Mouse (Mus musculus): ENCODE data around the gene Csmd2. TPM values are rescaled to one million over a fixed set of nuclear protein-coding genes. Genes with fewer than 3 reads are reported as not detected.

The Csmd2 gene
- polyA plus RNA-seq, 1 experiment from 2014 or later = 0.19 TPM

DNA sequence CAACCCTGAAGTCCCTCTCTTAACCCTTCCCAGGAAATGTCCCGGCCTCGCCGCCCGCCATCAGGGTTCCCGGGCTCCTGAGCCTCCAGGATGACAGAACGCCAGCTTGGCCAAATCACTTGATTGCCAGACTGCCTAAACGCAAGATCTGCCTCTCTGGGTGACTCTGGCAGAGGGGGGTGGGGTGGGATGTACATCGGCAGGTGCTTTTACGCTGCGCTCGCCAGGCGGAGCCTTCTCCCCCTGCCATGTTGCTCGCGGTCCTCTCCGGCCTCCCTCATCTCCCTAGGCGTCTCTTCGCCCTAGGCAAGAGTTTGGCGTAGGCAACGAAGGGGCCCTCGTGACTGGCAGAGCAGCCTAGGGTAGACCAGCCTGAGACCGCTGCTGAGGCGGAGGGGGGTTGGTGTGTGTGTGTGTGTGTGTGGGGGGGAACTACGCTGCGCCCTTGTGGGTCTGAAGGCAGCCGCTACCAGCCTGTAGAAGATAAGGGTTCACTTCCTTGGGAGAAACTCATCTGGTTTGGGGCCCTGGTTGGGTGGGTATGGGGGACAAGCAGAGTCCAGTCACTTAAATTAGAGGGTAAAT is 1.1 kb upstream of the Csmd2 start:
- no peak overlapping the region for H3K4me3 ChIP-seq (replicated peaks)
- no peak for ATAC-seq (ENCODE audit: insufficient number of reproducible peaks, low FRiP score, low TSS enrichment, low read depth)
- no peak overlapping the region for H3K4me2 ChIP-seq (replicated peaks)
- H3K9ac ChIP-seq = no peak overlapping the region
- no peak overlapping the region for H3K27ac ChIP-seq (replicated peaks)
- H3K27me3 ChIP-seq = peaks cover 71% of the 10 kb centered on the region
- no peaks in the 10 kb centered on the region for H3K36me3 ChIP-seq
- peaks cover 14% of the 10 kb centered on the region for H3K4me1 ChIP-seq
- WGBS = 3% methylated on average over 25 of the region's 25 CpGs
- H3K9me3 ChIP-seq (replicated peaks) = no peaks in the 10 kb centered on the region

DNA sequence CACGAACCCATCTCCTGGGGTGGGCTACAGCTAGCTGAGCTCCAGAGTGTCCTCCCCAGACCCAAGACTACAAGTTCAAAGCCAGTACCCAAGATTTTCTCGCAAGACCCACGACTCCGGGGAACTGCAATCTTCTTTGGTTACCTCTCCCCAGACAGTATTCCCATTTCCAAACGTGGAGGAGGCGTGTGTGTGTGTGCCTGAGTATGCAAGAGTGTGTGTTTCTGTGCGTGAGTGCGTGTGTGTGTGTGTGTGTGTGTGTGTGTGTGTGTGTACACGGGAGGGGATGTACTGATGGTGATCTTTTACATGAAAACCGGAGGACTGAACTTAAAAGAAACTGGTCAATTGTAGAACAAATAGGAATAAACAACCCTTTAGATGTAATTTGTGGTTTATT is 387 bp upstream of the Csmd2 start:
- H3K27ac ChIP-seq (replicated peaks) = no peak overlapping the region
- no peaks in the 10 kb centered on the region for H3K36me3 ChIP-seq
- no peak for ATAC-seq (ENCODE audit: insufficient number of reproducible peaks, low FRiP score, low TSS enrichment, low read depth)
- H3K9me3 ChIP-seq (replicated peaks) = no peaks in the 10 kb centered on the region
- H3K4me3 ChIP-seq (replicated peaks) = peak overlapping the region; percentile 37; the same call in 1 of the 2 replicates
- peaks cover 71% of the 10 kb centered on the region for H3K27me3 ChIP-seq
- H3K4me2 ChIP-seq (replicated peaks) = peak overlapping the region; percentile 63
- H3K9ac ChIP-seq = no peak overlapping the region
- WGBS = 3% methylated on average over 10 of the region's 10 CpGs
- peaks cover 14% of the 10 kb centered on the region for H3K4me1 ChIP-seq

DNA sequence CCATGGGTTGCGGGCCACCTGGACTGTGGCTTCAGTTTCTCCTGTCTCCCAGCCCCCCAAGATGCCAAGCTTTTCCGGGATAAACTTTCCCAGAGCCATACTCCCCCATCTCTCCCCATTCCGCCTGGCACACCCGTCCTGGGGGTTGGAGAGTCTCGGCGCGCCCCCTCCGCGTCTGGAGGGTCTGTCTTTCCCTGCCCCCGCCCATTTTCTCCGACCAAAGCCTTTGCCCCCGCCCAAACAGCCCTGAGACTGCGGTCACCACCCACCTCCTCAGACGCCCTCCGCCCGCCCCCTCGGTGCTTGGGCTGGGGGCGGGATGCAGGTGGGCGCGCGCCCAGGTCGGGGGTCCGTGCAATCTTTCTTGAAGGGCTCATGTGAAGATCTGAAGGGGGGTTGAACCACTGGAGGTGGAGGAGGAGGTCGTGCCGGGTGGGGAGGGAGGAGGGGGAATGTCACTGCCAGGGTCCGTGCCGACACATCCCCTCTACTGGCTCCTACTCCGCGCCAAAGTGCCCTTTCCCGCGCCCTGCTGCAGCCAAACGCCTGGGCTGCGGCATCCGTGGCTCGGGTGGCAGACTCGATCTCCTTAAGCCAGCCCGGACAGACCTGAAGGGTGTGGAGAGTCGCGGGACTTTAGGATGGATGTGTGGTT is 996 bp downstream of the Csmd2 start:
- ATAC-seq (ENCODE audit: insufficient number of reproducible peaks, low FRiP score, low TSS enrichment, low read depth) = no peak
- H3K4me2 ChIP-seq (replicated peaks) = peak overlapping the region; percentile 63
- peaks cover 14% of the 10 kb centered on the region for H3K4me1 ChIP-seq
- no peaks in the 10 kb centered on the region for H3K9me3 ChIP-seq (replicated peaks)
- no peak overlapping the region for H3K9ac ChIP-seq
- H3K27me3 ChIP-seq = peaks cover 71% of the 10 kb centered on the region
- H3K36me3 ChIP-seq = no peaks in the 10 kb centered on the region
- peak overlapping the region; percentile 37 for H3K4me3 ChIP-seq (replicated peaks)
- H3K27ac ChIP-seq (replicated peaks) = no peak overlapping the region
- WGBS = 1% methylated on average over 39 of the region's 39 CpGs

DNA sequence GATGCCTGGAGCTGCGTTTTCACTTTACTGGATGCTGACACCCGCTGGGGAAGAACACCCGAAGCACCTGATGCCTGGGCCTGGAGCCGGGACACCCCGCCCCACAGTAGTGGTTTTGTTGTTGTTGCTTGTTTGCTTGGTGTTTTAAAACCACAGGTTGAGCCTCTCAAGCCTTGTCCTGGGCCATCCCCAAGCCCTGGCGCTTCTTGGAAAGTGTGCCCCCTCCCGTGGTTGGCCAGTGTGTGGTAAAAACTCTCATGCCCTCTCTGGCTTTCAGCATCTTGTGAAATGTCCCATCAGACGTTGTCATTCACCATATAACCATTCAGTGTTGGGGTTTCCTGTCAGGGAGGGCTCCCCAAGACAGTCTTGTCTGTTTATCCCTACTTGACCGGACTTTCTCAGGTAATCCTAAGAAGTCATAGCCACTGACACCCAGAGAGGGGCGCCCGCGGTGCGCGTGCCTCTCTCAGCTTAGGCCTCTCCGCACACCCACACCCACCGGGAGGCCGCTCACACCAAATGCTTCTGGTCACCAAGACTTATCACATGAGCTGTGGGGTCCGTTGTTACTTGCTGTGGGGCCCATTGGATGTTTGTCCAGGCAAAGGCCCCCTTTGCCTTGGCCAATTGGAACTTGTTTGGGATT is 1.8 kb downstream of the Csmd2 start:
- ATAC-seq (ENCODE audit: insufficient number of reproducible peaks, low FRiP score, low TSS enrichment, low read depth) = no peak
- H3K27me3 ChIP-seq = peaks cover 66% of the 10 kb centered on the region
- peaks cover 14% of the 10 kb centered on the region for H3K4me1 ChIP-seq
- no peaks in the 10 kb centered on the region for H3K36me3 ChIP-seq
- H3K9me3 ChIP-seq (replicated peaks) = no peaks in the 10 kb centered on the region
- H3K9ac ChIP-seq = no peak overlapping the region
- no peak overlapping the region for H3K4me2 ChIP-seq (replicated peaks)
- 12% methylated on average over 18 of the region's 18 CpGs for WGBS
- H3K4me3 ChIP-seq (replicated peaks) = no peak overlapping the region
- no peak overlapping the region for H3K27ac ChIP-seq (replicated peaks)

DNA sequence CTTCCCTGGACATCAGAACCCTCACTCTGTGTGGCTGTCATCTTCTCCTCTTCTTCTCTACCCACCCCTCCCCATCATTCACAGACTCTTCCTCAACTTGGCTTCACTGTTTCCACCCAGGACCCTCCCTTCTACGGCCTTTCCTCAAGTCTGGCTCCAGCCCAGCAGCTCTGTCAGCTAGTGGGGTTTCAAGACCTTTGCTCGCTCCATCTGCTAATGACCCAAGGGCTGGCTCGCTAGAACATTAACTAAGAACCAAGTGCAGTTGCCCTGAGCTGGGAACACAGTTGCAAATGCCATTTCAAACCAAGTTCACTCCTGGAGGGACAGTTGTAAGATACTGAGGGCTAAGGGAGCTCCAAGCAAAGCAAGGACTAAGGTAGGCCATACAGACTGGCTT is 11.6 kb downstream of the Csmd2 start:
- no peak overlapping the region for H3K27ac ChIP-seq (replicated peaks)
- no peak overlapping the region for H3K4me3 ChIP-seq (replicated peaks)
- H3K4me2 ChIP-seq (replicated peaks) = no peak overlapping the region
- H3K4me1 ChIP-seq = no peaks in the 10 kb centered on the region
- H3K27me3 ChIP-seq = 0 out of 2 replicates have a peak, but pooled peaks cover 3% of the 10 kb centered on the region
- no peaks in the 10 kb centered on the region for H3K36me3 ChIP-seq
- WGBS = 77% methylated on average over 3 of the region's 3 CpGs
- H3K9me3 ChIP-seq (replicated peaks) = no peaks in the 10 kb centered on the region
- ATAC-seq (ENCODE audit: insufficient number of reproducible peaks, low FRiP score, low TSS enrichment, low read depth) = no peak
- no peak overlapping the region for H3K9ac ChIP-seq

DNA sequence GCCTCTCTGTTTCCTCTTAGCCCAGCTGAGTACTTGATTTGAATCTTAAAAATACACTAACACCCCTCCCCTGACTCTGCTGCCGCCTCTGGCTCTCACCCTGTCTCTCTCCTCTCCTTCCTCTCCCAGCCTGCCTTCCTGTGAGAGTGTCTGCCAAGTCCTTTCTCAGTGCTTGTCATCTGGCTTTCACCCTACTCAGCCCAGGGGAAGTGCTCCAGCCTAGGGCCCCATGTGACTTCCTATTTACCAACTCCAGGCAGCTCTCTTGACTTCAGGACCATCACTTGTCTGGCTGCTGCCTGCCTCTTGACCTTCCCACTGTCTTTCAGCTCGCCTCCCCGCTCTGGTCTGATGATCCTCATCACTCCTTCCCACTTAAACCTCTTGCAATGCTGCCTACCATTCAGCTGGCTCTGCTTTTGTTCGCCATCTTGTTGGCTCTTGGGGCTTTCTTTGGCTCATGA is 15.0 kb downstream of the Csmd2 start:
- no peaks in the 10 kb centered on the region for H3K4me1 ChIP-seq
- no peaks in the 10 kb centered on the region for H3K9me3 ChIP-seq (replicated peaks)
- H3K27me3 ChIP-seq = no peaks in the 10 kb centered on the region
- H3K4me2 ChIP-seq (replicated peaks) = no peak overlapping the region
- ATAC-seq (ENCODE audit: insufficient number of reproducible peaks, low FRiP score, low TSS enrichment, low read depth) = no peak
- H3K9ac ChIP-seq = no peak overlapping the region
- WGBS = 69% methylated on average over 4 of the region's 4 CpGs
- H3K36me3 ChIP-seq = no peaks in the 10 kb centered on the region
- no peak overlapping the region for H3K27ac ChIP-seq (replicated peaks)
- H3K4me3 ChIP-seq (replicated peaks) = no peak overlapping the region

DNA sequence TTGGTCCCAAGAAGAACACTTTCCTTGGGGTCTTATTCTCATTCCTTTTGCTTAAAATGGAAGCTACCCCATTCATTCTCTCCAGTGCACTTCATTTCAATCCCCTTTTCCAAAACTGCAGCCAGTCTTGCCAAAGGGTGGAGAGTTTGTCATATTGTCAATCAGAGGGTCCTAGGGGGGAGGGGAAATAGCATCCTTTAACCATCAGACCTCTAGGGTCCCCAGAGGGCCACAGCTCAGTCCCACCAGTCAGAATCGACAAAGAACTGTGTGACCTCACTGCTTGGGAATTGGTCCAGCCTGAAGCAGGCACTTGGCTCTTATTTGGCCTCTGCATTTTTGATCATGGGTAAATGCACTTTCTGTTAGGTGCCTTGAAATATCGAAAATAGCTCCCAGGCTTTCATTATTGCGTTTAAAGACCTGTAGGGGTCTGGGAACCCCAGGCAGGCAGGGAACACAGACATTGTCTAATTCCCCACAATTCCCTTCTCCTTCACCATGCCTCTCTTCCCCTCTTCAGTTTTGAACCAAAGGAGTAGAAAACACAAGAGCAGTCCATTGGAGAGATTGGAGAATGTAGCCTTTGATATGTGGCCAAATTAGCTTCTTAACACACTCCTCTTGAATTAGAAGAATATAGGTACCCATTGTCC is 17.3 kb downstream of the Csmd2 start:
- Histone ChIP-seq H3K4me3 (replicated peaks) (no peak overlapping the region), H3K9ac (no peak overlapping the region), H3K27me3 (no peaks in the 10 kb centered on the region), H3K4me1 (no peaks in the 10 kb centered on the region), H3K9me3 (replicated peaks) (no peaks in the 10 kb centered on the region), H3K27ac (replicated peaks) (no peak overlapping the region), H3K4me2 (replicated peaks) (no peak overlapping the region), H3K36me3 (no peaks in the 10 kb centered on the region)
- ATAC-seq (ENCODE audit: insufficient number of reproducible peaks, low FRiP score, low TSS enrichment, low read depth) = no peak
- WGBS = 55% methylated on average over 3 of the region's 3 CpGs

DNA sequence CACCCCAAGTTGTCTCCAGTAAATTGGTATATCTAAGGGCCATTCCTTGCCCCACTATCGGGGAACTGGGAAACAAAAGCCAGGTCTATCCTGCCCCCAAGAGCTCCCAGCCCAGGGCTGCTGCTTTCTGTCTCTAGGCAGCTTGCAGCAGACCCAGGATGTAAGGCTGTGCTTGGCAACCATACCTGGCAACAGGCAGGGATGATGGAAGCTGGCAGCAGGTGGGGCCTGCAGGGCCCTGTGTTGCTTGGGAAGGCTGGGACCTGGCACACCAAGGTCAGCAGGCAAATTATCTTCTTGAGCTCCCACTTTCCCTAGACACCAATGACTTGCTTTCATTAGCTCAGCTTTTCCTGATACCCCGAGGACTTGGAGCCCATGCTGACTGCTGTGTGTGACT is 31.8 kb downstream of the Csmd2 start:
- Histone ChIP-seq H3K36me3 (no peaks in the 10 kb centered on the region), H3K9ac (no peak overlapping the region), H3K9me3 (replicated peaks) (no peaks in the 10 kb centered on the region), H3K4me2 (replicated peaks) (no peak overlapping the region), H3K4me3 (replicated peaks) (no peak overlapping the region), H3K27me3 (no peaks in the 10 kb centered on the region), H3K4me1 (no peaks in the 10 kb centered on the region), H3K27ac (replicated peaks) (no peak overlapping the region)
- 63% methylated on average over 2 of the region's 2 CpGs for WGBS
- ATAC-seq (ENCODE audit: insufficient number of reproducible peaks, low FRiP score, low TSS enrichment, low read depth) = no peak

DNA sequence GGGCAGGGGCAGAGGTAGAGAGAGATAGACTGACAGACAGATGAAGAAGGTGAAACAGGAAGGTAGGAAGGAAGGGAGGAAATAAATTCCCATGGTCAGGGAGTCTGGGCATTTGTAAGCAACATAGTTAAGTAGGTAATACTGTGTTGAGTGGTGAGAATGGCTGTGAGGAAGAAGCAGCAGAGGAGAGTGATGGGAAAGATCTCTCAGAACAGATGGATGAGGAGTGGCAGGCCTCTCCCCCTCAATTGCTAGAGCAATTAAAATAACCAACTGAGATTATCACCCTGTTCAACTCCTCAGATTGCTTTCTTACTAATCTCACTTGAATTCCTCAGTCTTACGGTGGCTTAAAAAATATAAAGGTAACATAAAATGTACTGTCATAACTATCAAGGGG is 40.6 kb downstream of the Csmd2 start:
- Histone ChIP-seq H3K4me3 (replicated peaks) (no peak overlapping the region), H3K9me3 (replicated peaks) (no peaks in the 10 kb centered on the region), H3K4me2 (replicated peaks) (no peak overlapping the region), H3K36me3 (no peaks in the 10 kb centered on the region), H3K9ac (no peak overlapping the region), H3K4me1 (no peaks in the 10 kb centered on the region), H3K27me3 (no peaks in the 10 kb centered on the region), H3K27ac (replicated peaks) (no peak overlapping the region)
- WGBS = 78% methylated on average over 1 of the region's 1 CpGs
- no peak for ATAC-seq (ENCODE audit: insufficient number of reproducible peaks, low FRiP score, low TSS enrichment, low read depth)

DNA sequence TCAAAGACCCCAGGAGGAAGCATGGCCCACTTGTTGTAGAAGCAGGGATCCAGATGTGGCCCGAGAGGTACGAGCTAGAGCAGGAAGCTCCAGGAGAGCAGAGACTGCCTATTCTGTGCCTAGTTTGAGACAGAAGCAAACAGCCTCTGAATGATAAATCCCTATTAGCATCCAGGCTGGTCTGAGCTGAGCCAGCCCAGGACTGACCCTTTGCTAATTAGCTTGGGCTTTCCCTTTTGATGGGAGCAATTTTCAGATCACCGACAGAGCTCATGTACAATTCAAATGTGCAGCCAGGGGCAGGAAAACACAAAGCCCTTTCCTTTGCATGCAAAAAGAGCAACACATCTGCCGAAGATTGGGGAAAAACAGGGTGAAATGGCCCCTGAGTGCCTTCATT is 54.2 kb downstream of the Csmd2 start:
- no peak for ATAC-seq (ENCODE audit: insufficient number of reproducible peaks, low FRiP score, low TSS enrichment, low read depth)
- Histone ChIP-seq H3K4me1 (no peaks in the 10 kb centered on the region), H3K4me3 (replicated peaks) (no peak overlapping the region), H3K27ac (replicated peaks) (no peak overlapping the region), H3K36me3 (no peaks in the 10 kb centered on the region), H3K9ac (no peak overlapping the region), H3K4me2 (replicated peaks) (no peak overlapping the region), H3K27me3 (no peaks in the 10 kb centered on the region), H3K9me3 (replicated peaks) (no peaks in the 10 kb centered on the region)
- WGBS = 68% methylated on average over 4 of the region's 4 CpGs

DNA sequence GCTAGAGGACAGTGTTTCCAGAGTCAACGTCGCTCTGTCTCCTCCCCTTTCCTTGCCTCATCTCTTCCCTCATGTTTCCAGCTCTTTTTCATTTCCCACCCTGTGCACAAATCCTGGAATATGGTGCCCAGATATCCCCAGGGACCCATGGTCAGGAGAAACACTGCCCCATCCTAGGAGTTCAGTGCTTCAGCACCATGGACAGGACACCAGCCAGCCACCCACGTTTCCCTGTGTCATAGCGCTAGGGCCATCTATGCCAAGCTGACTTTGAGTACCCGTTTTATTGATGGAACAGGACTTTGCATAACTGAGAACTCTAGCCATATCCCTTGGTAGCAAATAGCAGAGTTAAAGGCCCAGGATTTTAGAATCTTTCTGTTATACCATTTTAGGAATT is 55.0 kb downstream of the Csmd2 start:
- WGBS = 23% methylated on average over 5 of the region's 5 CpGs
- no peaks in the 10 kb centered on the region for H3K36me3 ChIP-seq
- ATAC-seq (ENCODE audit: insufficient number of reproducible peaks, low FRiP score, low TSS enrichment, low read depth) = no peak
- H3K9me3 ChIP-seq (replicated peaks) = no peaks in the 10 kb centered on the region
- no peak overlapping the region for H3K9ac ChIP-seq
- no peak overlapping the region for H3K27ac ChIP-seq (replicated peaks)
- no peaks in the 10 kb centered on the region for H3K4me1 ChIP-seq
- no peak overlapping the region for H3K4me2 ChIP-seq (replicated peaks)
- H3K4me3 ChIP-seq (replicated peaks) = no peak overlapping the region
- H3K27me3 ChIP-seq = no peaks in the 10 kb centered on the region
